Mouse (Mus musculus) adrenal gland, adult 10 weeks (tissue): ENCODE results near the gene Olfr414. TPM values are rescaled to one million over a fixed set of nuclear protein-coding genes. Genes with fewer than 3 reads are reported as not detected.

ENCODE experiments used
- polyA plus RNA-seq: library from polyadenylated mRNA; stranded (reverse); fragments of 350-450 nt; fragmentation: Illumina TruSeq; extraction: RNeasy Lipid Tissue Mini Kit (QIAGEN cat#74804); gene quantifications from one replicate; pipeline ENCODE4 v1.2.3, GENCODE M21; 2014; ENCODE audit warnings: low read depth, low replicate concordance

Gene Olfr414
- polyA plus RNA-seq = not detected

DNA sequence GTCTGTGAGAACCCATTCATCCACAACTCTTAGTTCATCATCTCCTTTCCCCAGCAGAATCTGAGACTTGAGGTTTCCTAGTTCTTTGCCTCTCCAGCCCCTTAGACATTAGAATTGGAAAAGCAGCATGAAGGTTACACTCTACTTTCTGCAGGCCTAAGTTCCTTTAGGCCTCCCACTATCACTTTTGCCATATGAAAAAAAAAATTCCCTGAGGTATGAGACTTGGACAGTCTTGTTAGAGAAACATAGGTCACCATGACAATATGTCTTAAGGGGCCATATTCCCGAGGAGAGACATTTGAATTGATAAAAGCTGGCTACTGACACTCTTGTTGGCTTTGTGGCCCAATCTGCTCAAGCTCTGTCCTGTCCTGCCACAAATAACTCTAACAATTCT is at the start of gene Olfr414:
Olfr414 (plus strand) TSS at position 301 of the 400 bp plus-strand sequence.

DNA sequence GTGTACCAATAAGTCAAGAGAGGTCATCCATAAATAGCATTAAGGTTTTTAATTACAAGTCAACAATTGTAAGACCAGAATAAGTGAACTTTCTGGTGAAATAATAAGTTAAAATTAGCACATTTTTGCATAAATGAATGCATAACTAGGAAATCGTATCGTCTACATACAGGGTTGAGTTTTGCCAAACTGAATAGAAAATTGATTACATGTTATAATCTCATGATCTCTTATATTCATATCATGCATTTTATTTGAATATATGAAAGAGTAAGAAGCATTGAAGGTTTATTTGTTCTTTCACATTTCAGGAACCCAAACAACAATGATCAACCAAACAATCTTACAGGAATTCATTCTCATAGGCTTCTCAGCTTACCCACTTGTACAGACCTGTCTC is 33.1 kb upstream of the Olfr414 start, which contains the start of gene Olfr248:
Olfr248 (plus strand) TSS at position 301 of the 400 bp plus-strand sequence.

DNA sequence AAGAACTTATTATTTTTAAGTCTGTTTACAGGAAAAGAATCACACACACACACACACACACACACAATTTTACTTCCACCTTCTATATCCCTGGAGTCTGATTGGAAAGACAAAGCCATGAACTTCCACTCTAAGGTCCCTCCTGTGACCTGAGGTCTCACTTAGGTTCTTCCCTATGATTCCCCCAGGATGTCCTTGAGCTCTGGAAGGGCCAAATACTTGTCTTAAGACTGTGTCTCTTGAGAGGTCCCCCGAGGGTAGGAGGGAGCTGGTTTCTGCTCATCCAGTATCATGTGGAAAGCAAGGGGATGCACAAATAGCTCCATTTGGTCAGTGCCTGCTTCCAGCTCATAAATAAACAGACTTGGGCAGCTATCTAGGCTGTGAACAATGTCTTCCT is 17.9 kb downstream of the Olfr414 start, which contains the start of gene Olfr220:
Olfr220 (plus strand) TSS at position 301 of the 400 bp plus-strand sequence.

Other genes with a start within 250 kb of the Olfr414 start
- not detected for gene Olfr419, start 172.0 kb upstream of the Olfr414 start, polyA plus RNA-seq
- gene Mptx1, start 93.5 kb upstream of the Olfr414 start, polyA plus RNA-seq = 1.4 TPM
- gene Olfr417, start 58.9 kb upstream of the Olfr414 start, polyA plus RNA-seq = not detected
- not detected for gene Olfr248, start 33.0 kb upstream of the Olfr414 start, polyA plus RNA-seq
- gene Olfr220, start 18.0 kb downstream of the Olfr414 start, polyA plus RNA-seq = not detected
- gene Fmn2, start 77.8 kb downstream of the Olfr414 start, polyA plus RNA-seq = 8.7 TPM